Mouse (Mus musculus): ENCODE data around the gene Adam4.
"Not testable (repeated sequence)": the region's sequence is repeated elsewhere in the genome, so short reads cannot be mapped to it uniquely, and the experiment has no call there.

Gene Adam4

GRCm38 (mm10) chr12:81421846-81422245 is at the start of gene Adam4:
TSS of gene Adam4 (minus strand) at chr12:81421946.
- no peak for DNase-seq (ENCODE audit: low spot score)

GRCm38 (mm10) chr12:81459051-81459450 is 37.3 kb upstream of the Adam4 start:
- not testable (repeated sequence) for DNase-seq (ENCODE audit: low spot score)

- not testable (repeated sequence) for DNase-seq (ENCODE audit: low spot score)
Observed at GRCm38 (mm10) chr12:81438985-81439384, 17.2 kb upstream of the Adam4 start.

GRCm38 (mm10) chr12:81434778-81435177 is 13.0 kb upstream of the Adam4 start:
- DNase-seq (ENCODE audit: low spot score), result not testable (repeated sequence)

- DNase-seq (ENCODE audit: low spot score), result no peak
Observed at GRCm38 (mm10) chr12:81413211-81413610, 8.5 kb downstream of the Adam4 start.

GRCm38 (mm10) chr12:81408966-81409365 is 12.8 kb downstream of the Adam4 start:
- no peak for DNase-seq (ENCODE audit: low spot score)

GRCm38 (mm10) chr12:81402187-81402586 is 19.6 kb downstream of the Adam4 start:
- peak; percentile 52 for DNase-seq (ENCODE audit: low spot score)

GRCm38 (mm10) chr12:81379364-81379763 is 42.4 kb downstream of the Adam4 start, which contains the start of gene Gm4787:
TSS of gene Gm4787 (minus strand) at chr12:81379464.
- not testable (repeated sequence) for DNase-seq (ENCODE audit: low spot score)

All from ovary, postnatal 14 days (tissue).